Mouse (Mus musculus) heart, embryonic 13.5 days (tissue): ENCODE measurements around the gene Cep112. TPM values are rescaled to one million over a fixed set of nuclear protein-coding genes. Genes with fewer than 3 reads are reported as not detected.

Source experiments
- ATAC-seq: fragments of 200-750 bp; cut with Nextera tagmentation; 2 replicates; pipeline ENCODE4 v1.8.0; 2017; ENCODE audit warnings: moderate TSS enrichment; ENCODE audit not compliant: insufficient number of reproducible peaks, low FRiP score, low TSS enrichment; ENCODE audit errors: extremely low read depth
- H3K27ac ChIP-seq: fragments of 300-500 bp; sonication (generic); replicated peaks from 2 replicates; pipeline ENCODE4 v1.5.1; 2015; ENCODE audit warnings: moderate library complexity, mild to moderate bottlenecking, inconsistent platforms
- H3K27me3 ChIP-seq: fragments of 300-500 bp; sonication (generic); replicated peaks from 2 replicates; pipeline ENCODE4 v1.6.1; 2015; ENCODE audit warnings: mild to moderate bottlenecking, inconsistent platforms
- H3K36me3 ChIP-seq: fragments of 300-500 bp; sonication (generic); 2 replicates; pipeline ENCODE4 v1.6.1; 2015; ENCODE audit warnings: mild to moderate bottlenecking, inconsistent platforms
- H3K4me1 ChIP-seq: fragments of 300-500 bp; sonication (generic); 2 replicates; pipeline ENCODE4 v1.6.1; 2015; ENCODE audit warnings: inconsistent platforms
- H3K4me2 ChIP-seq: fragments of 300-500 bp; sonication (generic); 2 replicates; pipeline ENCODE4 v1.6.1; 2015; ENCODE audit warnings: inconsistent platforms, mild to moderate bottlenecking, moderate library complexity
- H3K4me3 ChIP-seq: fragments of 300-500 bp; sonication (generic); 2 replicates; pipeline ENCODE4 v1.5.1; 2015; ENCODE audit warnings: moderate library complexity, mild to moderate bottlenecking, inconsistent platforms
- H3K9ac ChIP-seq: fragments of 300-500 bp; sonication (generic); 2 replicates; pipeline ENCODE4 v1.6.1; 2015; ENCODE audit warnings: inconsistent platforms, mild to moderate bottlenecking, moderate library complexity
- H3K9me3 ChIP-seq: fragments of 300-500 bp; sonication (generic); 2 replicates; pipeline ENCODE4 v1.6.1; 2016; ENCODE audit warnings: inconsistent platforms
- WGBS: fragments of 180-500 bp; shearing (Covaris S2); methylation state at CpG from one replicate; pipeline ENCODE4 v1.1.7; 2015; ENCODE audit warnings: mixed read lengths; 5-methylcytosine and 5-hydroxymethylcytosine counted together
- polyA plus RNA-seq: library from polyadenylated mRNA; unstranded; fragments of >200 nt; fragmentation: Nextera tagmentation; extraction: Ambion mirVana; gene quantifications from 2 replicates; pipeline ENCODE4 v1.2.1, GENCODE M21; 2015

The Cep112 gene
- polyA plus RNA-seq, 1 experiment from 2014 or later: 6.9 TPM

- H3K9ac ChIP-seq: no peak overlapping the region
- H3K4me2 ChIP-seq: no peak overlapping the region
- WGBS: 26% methylated on average over 3 of the region's 3 CpGs
- ATAC-seq: no peak
- H3K27me3 ChIP-seq: no peaks in the 10 kb centered on the region
- H3K9me3 ChIP-seq: peaks cover 7% of the 10 kb centered on the region
- H3K4me3 ChIP-seq: no peak overlapping the region
- no peaks in the 10 kb centered on the region for H3K4me1 ChIP-seq
- no peak overlapping the region for H3K27ac ChIP-seq
- peaks cover 14% of the 10 kb centered on the region for H3K36me3 ChIP-seq
Observed at GRCm38 (mm10) chr11:108449811-108450210, 24.8 kb downstream of the Cep112 start.

- H3K4me1 ChIP-seq: peaks cover 7% of the 10 kb centered on the region
- no peak overlapping the region for H3K9ac ChIP-seq
- H3K27me3 ChIP-seq: no peaks in the 10 kb centered on the region
- H3K36me3 ChIP-seq: peaks cover 4% of the 10 kb centered on the region; the same call in 1 of the 2 replicates
- no peak for ATAC-seq
- no peak overlapping the region for H3K4me2 ChIP-seq
- no peak overlapping the region for H3K27ac ChIP-seq
- no peak overlapping the region for H3K4me3 ChIP-seq
- H3K9me3 ChIP-seq: no peaks in the 10 kb centered on the region
- 69% methylated on average over 3 of the region's 3 CpGs for WGBS
Observed at GRCm38 (mm10) chr11:108459599-108459998, 34.6 kb downstream of the Cep112 start.

- no peaks in the 10 kb centered on the region for H3K9me3 ChIP-seq
- H3K4me2 ChIP-seq: peak overlapping the region; percentile 46
- H3K4me3 ChIP-seq: no peak overlapping the region
- WGBS: 28% methylated on average over 8 of the region's 8 CpGs
- H3K27ac ChIP-seq: no peak overlapping the region
- H3K4me1 ChIP-seq: peaks cover 13% of the 10 kb centered on the region
- ATAC-seq: no peak
- peaks cover 4% of the 10 kb centered on the region; the same call in 1 of the 2 replicates for H3K36me3 ChIP-seq
- H3K9ac ChIP-seq: no peak overlapping the region
- H3K27me3 ChIP-seq: no peaks in the 10 kb centered on the region
Observed at GRCm38 (mm10) chr11:108464138-108464537, 39.1 kb downstream of the Cep112 start.

DNA sequence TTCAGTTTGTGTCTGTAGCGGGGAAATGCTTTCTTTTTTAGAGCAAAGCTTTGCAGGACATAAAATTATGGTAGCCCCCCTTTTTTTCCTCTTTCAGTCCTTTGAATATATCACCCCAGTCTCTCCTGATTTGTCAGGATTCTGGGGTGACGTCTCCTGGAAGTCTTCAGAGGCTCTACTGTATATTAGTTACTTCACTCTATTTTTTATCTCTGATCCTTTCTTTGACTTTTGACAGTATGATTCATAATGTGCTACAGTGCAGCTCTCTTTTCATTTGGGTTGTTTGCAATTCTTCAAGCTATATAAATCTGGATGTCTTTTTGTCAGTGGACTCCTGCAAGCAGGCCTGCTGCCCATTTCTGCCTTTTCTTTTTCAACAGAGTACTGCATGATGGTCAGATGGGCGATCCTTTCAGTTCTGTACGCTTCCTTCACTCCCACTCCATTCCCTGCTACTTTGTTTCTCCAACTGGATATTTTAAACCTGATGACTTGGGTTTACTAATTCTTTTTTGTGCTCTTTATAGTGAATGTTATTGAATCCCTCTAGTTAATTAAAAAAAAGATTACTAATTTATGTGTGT, 39.8 kb downstream of the Cep112 start:
- no peak for ATAC-seq

GRCm38 (mm10) chr11:108475738-108476137, 50.7 kb downstream of the Cep112 start:
- no peak overlapping the region for H3K9ac ChIP-seq
- 41% methylated on average over 7 of the region's 7 CpGs for WGBS
- no peak overlapping the region; the same call in 1 of the 2 replicates for H3K27ac ChIP-seq
- H3K36me3 ChIP-seq: peaks cover 6% of the 10 kb centered on the region; the same call in 1 of the 2 replicates
- peaks cover 3% of the 10 kb centered on the region; the same call in 1 of the 2 replicates for H3K4me1 ChIP-seq
- no peak for ATAC-seq
- no peaks in the 10 kb centered on the region for H3K9me3 ChIP-seq
- H3K4me3 ChIP-seq: no peak overlapping the region
- no peaks in the 10 kb centered on the region for H3K27me3 ChIP-seq
- H3K4me2 ChIP-seq: no peak overlapping the region

More for the DNA sequence above, 39.8 kb downstream of the Cep112 start:
- WGBS: 59% methylated on average over 4 of the region's 4 CpGs
- Histone ChIP-seq H3K27me3 (no peaks in the 10 kb centered on the region), H3K4me2 (peak overlapping the region; percentile 46), H3K9me3 (no peaks in the 10 kb centered on the region), H3K4me1 (peaks cover 13% of the 10 kb centered on the region), H3K27ac (0 out of 2 replicates have a peak overlapping the region, but pooled peaks have one; percentile 32), H3K36me3 (peaks cover 4% of the 10 kb centered on the region; the same call in 1 of the 2 replicates), H3K9ac (no peak overlapping the region), H3K4me3 (no peak overlapping the region)

GRCm38 (mm10) chr11:108476226-108476625, 51.2 kb downstream of the Cep112 start:
- ATAC-seq: no peak
- H3K27me3 ChIP-seq: no peaks in the 10 kb centered on the region
- no peak overlapping the region for H3K4me2 ChIP-seq
- peaks cover 3% of the 10 kb centered on the region; the same call in 1 of the 2 replicates for H3K4me1 ChIP-seq
- no peak overlapping the region for H3K9ac ChIP-seq
- H3K27ac ChIP-seq: no peak overlapping the region
- WGBS: 65% methylated on average over 1 of the region's 1 CpGs
- H3K36me3 ChIP-seq: peaks cover 6% of the 10 kb centered on the region; the same call in 1 of the 2 replicates
- no peak overlapping the region for H3K4me3 ChIP-seq
- H3K9me3 ChIP-seq: no peaks in the 10 kb centered on the region

DNA sequence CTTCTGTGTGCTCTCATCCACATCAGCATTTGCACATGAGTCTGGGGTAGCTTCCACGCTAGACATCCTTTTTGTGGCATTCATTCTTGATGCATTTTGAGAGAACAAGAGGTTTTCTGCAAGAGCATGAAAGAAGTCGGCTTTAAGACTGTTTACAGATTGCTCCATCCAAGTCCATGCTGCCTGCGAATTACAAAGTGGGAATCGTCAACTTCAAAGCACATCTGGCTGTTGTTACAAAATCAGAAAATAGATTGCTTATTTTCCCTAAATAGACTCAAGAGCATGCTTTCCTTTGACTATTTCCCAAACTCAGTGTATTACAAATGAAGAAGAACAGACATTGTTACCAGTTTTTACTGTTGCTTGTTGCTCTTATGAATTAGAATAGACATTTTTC, 59.0 kb downstream of the Cep112 start:
- WGBS: 74% methylated on average over 4 of the region's 4 CpGs
- H3K9me3 ChIP-seq: no peaks in the 10 kb centered on the region
- H3K4me1 ChIP-seq: peaks cover 11% of the 10 kb centered on the region
- no peak overlapping the region for H3K4me2 ChIP-seq
- H3K27ac ChIP-seq: no peak overlapping the region
- H3K4me3 ChIP-seq: no peak overlapping the region
- H3K27me3 ChIP-seq: no peaks in the 10 kb centered on the region
- no peak for ATAC-seq
- H3K36me3 ChIP-seq: 0 out of 2 replicates have a peak, but pooled peaks cover 3% of the 10 kb centered on the region
- H3K9ac ChIP-seq: no peak overlapping the region

DNA sequence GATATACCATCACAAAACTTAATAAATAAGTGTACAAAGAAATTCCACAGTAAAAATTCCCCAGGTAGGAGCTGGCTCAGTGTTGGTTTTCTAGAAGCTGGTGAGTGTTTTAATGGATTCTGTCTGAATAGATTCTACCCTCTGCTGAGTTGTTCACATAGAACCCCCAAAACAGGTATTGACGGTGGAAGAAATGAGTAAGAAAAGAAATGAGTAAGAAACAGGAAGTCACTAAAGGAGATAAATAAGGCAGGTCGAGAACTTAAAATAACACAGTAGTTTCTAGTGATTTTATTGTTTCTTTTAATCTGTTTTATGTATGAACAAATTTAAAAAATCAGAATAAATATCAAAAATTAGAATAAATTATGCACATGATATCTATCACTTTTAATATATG, 63.3 kb downstream of the Cep112 start:
- no peak overlapping the region for H3K4me2 ChIP-seq
- 57% methylated on average over 2 of the region's 2 CpGs for WGBS
- no peak for ATAC-seq

DNA sequence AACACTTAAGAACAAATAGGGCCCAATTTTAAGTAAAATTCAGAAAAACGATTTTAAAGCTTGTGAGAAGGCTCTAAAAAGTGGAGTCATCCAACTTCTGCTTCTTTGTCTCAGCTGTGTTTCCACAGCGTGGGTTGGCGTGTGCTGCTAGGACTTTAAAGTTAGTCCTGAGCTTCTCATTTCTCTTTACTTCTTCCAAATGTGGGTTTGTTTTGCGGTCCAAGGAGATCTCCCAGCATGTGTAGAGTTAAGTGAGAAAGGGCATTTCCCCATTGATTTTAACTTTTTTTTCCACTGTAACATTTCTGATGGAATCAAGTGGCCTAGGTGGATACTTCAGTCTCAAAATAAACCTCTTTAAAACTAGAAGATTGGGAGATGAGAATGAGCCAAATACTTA, 64.9 kb downstream of the Cep112 start:
- H3K9me3 ChIP-seq: no peaks in the 10 kb centered on the region
- 85% methylated on average over 4 of the region's 4 CpGs for WGBS
- no peak overlapping the region for H3K9ac ChIP-seq
- H3K27ac ChIP-seq: no peak overlapping the region
- no peak for ATAC-seq
- H3K4me2 ChIP-seq: no peak overlapping the region
- peaks cover 7% of the 10 kb centered on the region for H3K4me1 ChIP-seq
- no peak overlapping the region for H3K4me3 ChIP-seq
- H3K36me3 ChIP-seq: 0 out of 2 replicates have a peak, but pooled peaks cover 6% of the 10 kb centered on the region
- H3K27me3 ChIP-seq: no peaks in the 10 kb centered on the region

More for the DNA sequence above, 63.3 kb downstream of the Cep112 start:
- Histone ChIP-seq H3K4me1 (peaks cover 6% of the 10 kb centered on the region), H3K4me3 (no peak overlapping the region), H3K27ac (no peak overlapping the region), H3K9me3 (no peaks in the 10 kb centered on the region), H3K36me3 (0 out of 2 replicates have a peak, but pooled peaks cover 6% of the 10 kb centered on the region), H3K9ac (no peak overlapping the region), H3K27me3 (no peaks in the 10 kb centered on the region)

DNA sequence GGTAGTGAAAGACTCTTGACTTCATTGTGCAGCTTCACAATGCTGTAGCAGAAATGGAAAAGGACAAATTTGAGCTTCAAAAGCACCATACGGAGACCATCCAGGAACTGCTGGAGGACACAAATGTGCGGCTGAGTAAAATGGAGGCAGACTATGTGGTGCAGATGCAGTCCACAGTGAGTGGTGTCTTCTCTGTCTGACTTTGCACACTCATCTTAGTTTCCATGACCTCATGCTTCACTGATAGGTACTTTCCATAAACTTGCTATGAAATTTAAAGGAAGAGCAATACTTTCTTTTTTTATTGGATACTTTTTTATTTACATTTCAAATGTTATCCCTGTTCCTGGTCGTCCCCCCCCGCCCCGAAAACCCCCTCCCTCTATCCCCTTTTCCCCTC, 83.2 kb downstream of the Cep112 start:
- no peaks in the 10 kb centered on the region for H3K27me3 ChIP-seq
- peaks cover 6% of the 10 kb centered on the region; the same call in 1 of the 2 replicates for H3K36me3 ChIP-seq
- ATAC-seq: no peak

GRCm38 (mm10) chr11:108527725-108528363, 102.9 kb downstream of the Cep112 start:
- no peaks in the 10 kb centered on the region for H3K4me1 ChIP-seq
- H3K27ac ChIP-seq: no peak overlapping the region
- H3K36me3 ChIP-seq: peaks cover 9% of the 10 kb centered on the region
- no peak overlapping the region for H3K9ac ChIP-seq
- H3K4me2 ChIP-seq: no peak overlapping the region
- H3K27me3 ChIP-seq: no peaks in the 10 kb centered on the region
- ATAC-seq: no peak
- H3K4me3 ChIP-seq: no peak overlapping the region
- 70% methylated on average over 5 of the region's 5 CpGs for WGBS
- H3K9me3 ChIP-seq: no peaks in the 10 kb centered on the region

More for the DNA sequence above, 83.2 kb downstream of the Cep112 start:
- H3K4me1 ChIP-seq: no peaks in the 10 kb centered on the region
- no peak overlapping the region for H3K27ac ChIP-seq
- no peak overlapping the region for H3K4me3 ChIP-seq
- 84% methylated on average over 5 of the region's 5 CpGs for WGBS
- H3K4me2 ChIP-seq: no peak overlapping the region
- H3K9ac ChIP-seq: no peak overlapping the region
- no peaks in the 10 kb centered on the region for H3K9me3 ChIP-seq
